Mouse (Mus musculus): ENCODE measurements around the gene Palm3.
"Not testable (repeated sequence)": the region's sequence is repeated elsewhere in the genome, so short reads cannot be mapped to it uniquely, and the experiment has no call there.

DNA sequence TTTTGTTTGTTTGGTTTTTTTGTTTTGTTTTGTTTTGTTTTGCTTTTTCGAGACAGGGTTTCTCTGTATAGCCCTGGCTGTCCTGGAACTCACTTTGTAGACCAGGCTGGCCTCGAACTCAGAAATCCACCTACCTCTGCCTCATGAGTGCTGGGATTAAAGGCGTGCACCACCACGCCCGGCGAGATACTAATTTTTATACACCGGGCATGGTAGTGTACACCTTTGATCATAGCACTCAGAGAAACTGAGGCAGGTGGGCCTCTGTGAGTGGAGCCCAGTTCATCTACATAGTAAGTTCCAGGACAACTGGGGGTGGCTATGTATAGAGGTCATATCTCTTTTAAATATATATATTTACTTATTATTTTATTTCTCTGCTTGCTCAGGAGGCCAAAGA, 15.8 kb upstream of the Palm3 start:
- TF ChIP-seq CTCF, EP300 (IDR thresholded peaks at IDR 0.05): not testable (repeated sequence)

All from lung, postnatal 0 days (tissue).